Mouse (Mus musculus) bone marrow, adult 2 months (tissue): ENCODE results near the gene Dcdc2a.

Experiments
- CTCF ChIP-seq: fragments of 200-500 bp; IDR thresholded peaks from 2 replicates; pipeline ENCODE4 v1.5.1; 2011; ENCODE audit warnings: low read length, control low read depth; ENCODE audit not compliant: control insufficient read depth, insufficient read depth
- POLR2A ChIP-seq: fragments of 200-500 bp; IDR thresholded peaks from 2 replicates; pipeline ENCODE4 v1.6.1; 2011; ENCODE audit warnings: low read depth, mild to moderate bottlenecking, control low read depth, low read length, borderline replicate concordance; ENCODE audit not compliant: control insufficient read depth

DNA sequence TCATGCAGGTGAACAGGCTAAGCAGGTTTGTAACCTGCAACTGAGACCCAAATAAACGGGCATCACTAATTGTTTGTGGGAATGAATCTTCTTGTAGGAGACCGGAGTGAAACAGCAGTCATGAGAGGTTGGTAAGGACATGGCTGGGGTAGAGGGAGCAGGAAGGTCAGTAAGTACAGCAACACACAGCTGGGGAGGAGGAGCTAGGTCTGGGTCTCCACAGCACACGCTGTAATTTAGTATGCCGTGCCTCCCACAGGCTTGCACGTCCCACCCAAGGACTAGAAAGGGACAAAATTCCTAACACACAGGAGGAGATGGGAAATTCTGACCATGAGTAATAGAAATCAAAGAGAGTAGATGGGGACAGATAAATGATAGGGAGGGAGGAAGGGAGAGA lies 42.8 kb downstream of the Dcdc2a start:
- TF ChIP-seq CTCF (no peak), POLR2A (no peak)
